Mouse (Mus musculus) neural tube, embryonic 14.5 days (tissue): Measurements from ENCODE around the gene Ptpn6. TPM values are rescaled to one million over a fixed set of nuclear protein-coding genes. Genes with fewer than 3 reads are reported as not detected.

Source experiments
- ATAC-seq: fragments of 200-750 bp; cut with Nextera tagmentation; 2 replicates; pipeline ENCODE4 v1.8.0; 2017; ENCODE audit warnings: low read depth, mild to moderate bottlenecking, moderate TSS enrichment, moderate library complexity
- H3K27ac ChIP-seq: fragments of 300-500 bp; sonication (generic); 2 replicates; pipeline ENCODE4 v1.5.1; 2014; ENCODE audit warnings: low read depth, mild to moderate bottlenecking, control low read depth, low read length, moderate library complexity, mixed read lengths
- H3K27me3 ChIP-seq: fragments of 300-500 bp; sonication (generic); 2 replicates; pipeline ENCODE4 v1.6.1; 2014; ENCODE audit warnings: low read length; ENCODE audit not compliant: control insufficient read depth, insufficient read depth
- H3K36me3 ChIP-seq: fragments of 300-500 bp; sonication (generic); 2 replicates; pipeline ENCODE4 v1.6.1; 2014; ENCODE audit warnings: low read length, mixed read lengths; ENCODE audit not compliant: control insufficient read depth, insufficient read depth
- H3K4me1 ChIP-seq: fragments of 300-500 bp; sonication (generic); 2 replicates; pipeline ENCODE4 v1.6.1; 2014; ENCODE audit warnings: low read length; ENCODE audit not compliant: control insufficient read depth, insufficient read depth
- H3K4me2 ChIP-seq: fragments of 300-500 bp; sonication (generic); 2 replicates; pipeline ENCODE4 v1.6.1; 2014; ENCODE audit warnings: mild to moderate bottlenecking, low read depth, low read length, control low read depth
- H3K4me3 ChIP-seq: fragments of 300-500 bp; sonication (generic); 2 replicates; pipeline ENCODE4 v1.5.1; 2014; ENCODE audit warnings: low read depth, low read length, control low read depth, mixed read lengths
- H3K9ac ChIP-seq: fragments of 300-500 bp; sonication (generic); replicated peaks from 2 replicates; pipeline ENCODE4 v1.6.1; 2014; ENCODE audit warnings: low read depth, mild to moderate bottlenecking, control low read depth, low read length, mixed read lengths
- H3K9me3 ChIP-seq: fragments of 300-500 bp; sonication (generic); 2 replicates; pipeline ENCODE4 v1.6.1; 2016; ENCODE audit warnings: low read length; ENCODE audit not compliant: control insufficient read depth
- WGBS: fragments of 180-500 bp; shearing (Covaris S2); extraction: QIAGEN DNeasy Blood & Tissue Kit; methylation state at CpG from one replicate; pipeline ENCODE4 v1.1.7; 2014; 5-methylcytosine and 5-hydroxymethylcytosine counted together
- microRNA counts: library from miRNA; unstranded; fragments of <30 nt; microRNA quantifications from one replicate; lab custom pipeline; 2016
- microRNA-seq: library from miRNA; unstranded; fragments of <30 nt; microRNA quantifications from one replicate; pipeline ENCODE4, GENCODE M21; 2016
- polyA plus RNA-seq: library from polyadenylated mRNA; unstranded; fragments of >200 nt; fragmentation: Nextera tagmentation; extraction: Ambion mirVana; gene quantifications from 2 replicates; pipeline ENCODE4 v1.2.1, GENCODE M21; 2014

Gene Ptpn6
- polyA plus RNA-seq, 1 experiment from 2014 or later: 2.6 TPM

GRCm38 (mm10) chr6:124673619-124674018 is 64.9 kb downstream of the Ptpn6 start:
- no peaks in the 10 kb centered on the region for H3K36me3 ChIP-seq
- ATAC-seq: no peak
- H3K9me3 ChIP-seq: no peaks in the 10 kb centered on the region
- H3K4me2 ChIP-seq: no peak overlapping the region
- 87% methylated on average over 9 of the region's 9 CpGs for whole genome bisulfite sequencing
- no peaks in the 10 kb centered on the region for H3K4me1 ChIP-seq
- H3K9ac ChIP-seq: no peak overlapping the region
- no peak overlapping the region for H3K27ac ChIP-seq
- no peak overlapping the region for H3K4me3 ChIP-seq
- H3K27me3 ChIP-seq: no peaks in the 10 kb centered on the region

DNA sequence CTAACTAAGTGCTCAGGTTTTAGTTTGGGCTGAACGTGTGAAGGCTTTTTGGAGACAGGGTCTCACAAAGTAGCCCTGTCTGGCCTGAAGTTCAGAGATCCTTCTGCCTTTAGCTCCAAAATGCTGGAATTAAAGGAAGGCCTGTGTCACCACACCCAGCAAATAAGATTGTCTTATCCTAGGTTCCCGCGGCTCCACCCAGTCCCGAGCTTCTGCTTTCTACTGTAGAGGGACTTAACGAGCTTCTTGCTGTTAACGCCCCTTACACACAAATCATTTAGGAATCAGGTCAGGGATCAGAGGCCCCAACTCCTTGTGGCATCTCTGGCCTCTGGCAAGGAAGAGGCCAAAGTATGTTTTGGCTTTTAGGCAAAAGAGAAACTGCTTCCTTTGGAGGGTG is 66.4 kb downstream of the Ptpn6 start:
- no peaks in the 10 kb centered on the region for H3K27me3 ChIP-seq
- no peaks in the 10 kb centered on the region for H3K9me3 ChIP-seq
- ATAC-seq: no peak
- no peak overlapping the region for H3K9ac ChIP-seq
- H3K27ac ChIP-seq: no peak overlapping the region
- H3K4me3 ChIP-seq: no peak overlapping the region
- whole genome bisulfite sequencing: 76% methylated on average over 6 of the region's 6 CpGs
- no peaks in the 10 kb centered on the region for H3K36me3 ChIP-seq
- H3K4me2 ChIP-seq: no peak overlapping the region
- no peaks in the 10 kb centered on the region for H3K4me1 ChIP-seq

MicroRNAs within 50 kb of the gene (microRNA counts, 519-probe panel; counts per million panel counts)
- microRNA mmu-miR-141 (lab: Ali Mortazavi, UCI): not detected
- microRNA mmu-miR-200c (lab: Ali Mortazavi, UCI): not detected

Small RNA genes lying within 50 kb of the gene (microRNA-seq; reads per million reads assigned to microRNA genes)
- gene Mir141: 1.1 reads per million
- 5.4 reads per million, percentile 10 among the genes with 10 or more reads in this experiment for gene Mir200c

Other genes starting within 250 kb of the Ptpn6 start
- gene C1rl, start 245.6 kb downstream of the Ptpn6 start, polyA plus RNA-seq: 0.22 and 0.29 TPM in 2 replicates
- gene C1ra, start 226.3 kb downstream of the Ptpn6 start, polyA plus RNA-seq: 0.11 and 0.33 TPM in 2 replicates
- 0.72 and 0.75 TPM in 2 replicates for gene C1s1, start 196.4 kb downstream of the Ptpn6 start, polyA plus RNA-seq
- gene C1rb, start 168.4 kb downstream of the Ptpn6 start, polyA plus RNA-seq: not detected in 2 replicates
- 0.16 TPM in 1 of 2 replicates, not detected in the other for gene C1s2, start 102.6 kb downstream of the Ptpn6 start, polyA plus RNA-seq
- gene Lpcat3, start 75.7 kb downstream of the Ptpn6 start, polyA plus RNA-seq: 40.0 and 44.7 TPM in 2 replicates
- 94.2 and 99.8 TPM in 2 replicates for gene Emg1, start 26.5 kb downstream of the Ptpn6 start, polyA plus RNA-seq
- 242 and 258 TPM in 2 replicates for gene Phb2, start 26.4 kb downstream of the Ptpn6 start, polyA plus RNA-seq
- gene Grcc10, start 2.7 kb upstream of the Ptpn6 start, polyA plus RNA-seq: 634 and 689 TPM in 2 replicates
- not detected in 2 replicates for gene Gm45234, start 17.3 kb upstream of the Ptpn6 start, polyA plus RNA-seq
- gene Atn1, start 17.8 kb upstream of the Ptpn6 start, polyA plus RNA-seq: 21.5 and 27.5 TPM in 2 replicates
- 154 and 205 TPM in 2 replicates for gene Eno2, start 31.0 kb upstream of the Ptpn6 start, polyA plus RNA-seq
- gene Lrrc23, start 41.0 kb upstream of the Ptpn6 start, polyA plus RNA-seq: 0.67 and 0.92 TPM in 2 replicates
- 3.9 and 4.4 TPM in 2 replicates for gene Spsb2, start 69.9 kb upstream of the Ptpn6 start, polyA plus RNA-seq
- 393 and 412 TPM in 2 replicates for gene Tpi1, start 75.6 kb upstream of the Ptpn6 start, polyA plus RNA-seq
- 162 and 171 TPM in 2 replicates for gene Usp5, start 90.8 kb upstream of the Ptpn6 start, polyA plus RNA-seq
- 16.8 and 16.9 TPM in 2 replicates for gene Cdca3, start 90.8 kb upstream of the Ptpn6 start, polyA plus RNA-seq
- 0.44 and 0.54 TPM in 2 replicates for gene Gnb3, start 101.6 kb upstream of the Ptpn6 start, polyA plus RNA-seq
- 19.1 and 23.7 TPM in 2 replicates for gene P3h3, start 119.0 kb upstream of the Ptpn6 start, polyA plus RNA-seq
- 11.2 and 14.2 TPM in 2 replicates for gene Gpr162, start 125.3 kb upstream of the Ptpn6 start, polyA plus RNA-seq
- gene Cd4, start 149.5 kb upstream of the Ptpn6 start, polyA plus RNA-seq: 0.12 TPM in 1 of 2 replicates, not detected in the other
- 2.6 and 3.4 TPM in 2 replicates for gene Lag3, start 173.0 kb upstream of the Ptpn6 start, polyA plus RNA-seq
- gene Ptms, start 181.4 kb upstream of the Ptpn6 start, polyA plus RNA-seq: 664 and 670 TPM in 2 replicates
- 560 and 584 TPM in 2 replicates for gene Mlf2, start 192.7 kb upstream of the Ptpn6 start, polyA plus RNA-seq
- gene Cops7a, start 226.8 kb upstream of the Ptpn6 start, polyA plus RNA-seq: 89.5 and 93.8 TPM in 2 replicates